Mouse (Mus musculus): ENCODE results near the gene Prkcz.
"Not testable (repeated sequence)": the region's sequence is repeated elsewhere in the genome, so short reads cannot be mapped to it uniquely, and the experiment has no call there.

Prkcz gene

GRCm38 (mm10) chr4:155366784-155367183, 5.6 kb upstream of the Prkcz start:
- in situ Hi-C loops (cut with MboI; ENCODE audit: low pct_unique_long_range_greater_than_20kb in 1 of 2, low sequenced_read_pairs in 2 of 2, unreplicated experiment in 1 of 2) = loop anchor here in 1 of 2 experiments (25.0 kb wide), 1 partner anchor 221 kb away; no protein-coding TSS in a partner anchor

- in situ Hi-C loops (cut with MboI; ENCODE audit: low pct_unique_long_range_greater_than_20kb in 1 of 2, low sequenced_read_pairs in 2 of 2, unreplicated experiment in 1 of 2) = loop anchor here in 1 of 2 experiments (25.0 kb wide), 1 partner anchor 225 kb away; no protein-coding TSS in a partner anchor
These were observed 1.3 kb upstream of the Prkcz start for GRCm38 (mm10) chr4:155362443-155362842.

- in situ Hi-C loops (cut with MboI; ENCODE audit: low pct_unique_long_range_greater_than_20kb in 1 of 2, low sequenced_read_pairs in 2 of 2, unreplicated experiment in 1 of 2) = loop anchor here in 1 of 2 experiments (25.0 kb wide), 1 partner anchor 226 kb away; no protein-coding TSS in a partner anchor
These were observed 305 bp downstream of the Prkcz start for GRCm38 (mm10) chr4:155360856-155361255.

GRCm38 (mm10) chr4:155359560-155360464, 1.3 kb downstream of the Prkcz start:
- in situ Hi-C loops (cut with MboI; ENCODE audit: low pct_unique_long_range_greater_than_20kb in 1 of 2, low sequenced_read_pairs in 2 of 2, unreplicated experiment in 1 of 2) = loop anchor here in 1 of 2 experiments (25.0 kb wide), 1 partner anchor 227 kb away; no protein-coding TSS in a partner anchor

- in situ Hi-C loops (cut with MboI; ENCODE audit: low pct_unique_long_range_greater_than_20kb in 1 of 2, low sequenced_read_pairs in 2 of 2, unreplicated experiment in 1 of 2) = loop anchor here in 1 of 2 experiments (25.0 kb wide), 1 partner anchor 230 kb away; no protein-coding TSS in a partner anchor
These were observed 3.6 kb downstream of the Prkcz start for GRCm38 (mm10) chr4:155357601-155358000.

- in situ Hi-C loops (cut with MboI; ENCODE audit: low pct_unique_long_range_greater_than_20kb in 1 of 2, low sequenced_read_pairs in 2 of 2, unreplicated experiment in 1 of 2) = loop anchor here in 1 of 2 experiments (25.0 kb wide), 1 partner anchor 231 kb away; no protein-coding TSS in a partner anchor
These were observed 4.8 kb downstream of the Prkcz start for GRCm38 (mm10) chr4:155356354-155356753.

GRCm38 (mm10) chr4:155354546-155354945, 6.6 kb downstream of the Prkcz start:
- in situ Hi-C loops (cut with MboI; ENCODE audit: low pct_unique_long_range_greater_than_20kb in 1 of 2, low sequenced_read_pairs in 2 of 2, unreplicated experiment in 1 of 2) = loop anchor here in 1 of 2 experiments (25.0 kb wide), 1 partner anchor 233 kb away; no protein-coding TSS in a partner anchor

GRCm38 (mm10) chr4:155354035-155354434, 7.1 kb downstream of the Prkcz start:
- in situ Hi-C loops (cut with MboI; ENCODE audit: low pct_unique_long_range_greater_than_20kb in 1 of 2, low sequenced_read_pairs in 2 of 2, unreplicated experiment in 1 of 2) = loop anchor here in 1 of 2 experiments (25.0 kb wide), 1 partner anchor 233 kb away; no protein-coding TSS in a partner anchor

GRCm38 (mm10) chr4:155352581-155352980, 8.6 kb downstream of the Prkcz start:
- in situ Hi-C loops (cut with MboI; ENCODE audit: low pct_unique_long_range_greater_than_20kb in 1 of 2, low sequenced_read_pairs in 2 of 2, unreplicated experiment in 1 of 2) = loop anchor here in 1 of 2 experiments (25.0 kb wide), 1 partner anchor 235 kb away; no protein-coding TSS in a partner anchor

- in situ Hi-C loops (cut with MboI; ENCODE audit: low pct_unique_long_range_greater_than_20kb in 1 of 2, low sequenced_read_pairs in 2 of 2, unreplicated experiment in 1 of 2) = no loop called here
These were observed 14.8 kb downstream of the Prkcz start for GRCm38 (mm10) chr4:155346350-155346749.

- in situ Hi-C loops (cut with MboI; ENCODE audit: low pct_unique_long_range_greater_than_20kb in 1 of 2, low sequenced_read_pairs in 2 of 2, unreplicated experiment in 1 of 2) = no loop called here
These were observed 15.6 kb downstream of the Prkcz start for GRCm38 (mm10) chr4:155345608-155345953.

GRCm38 (mm10) chr4:155344716-155345607, 16.2 kb downstream of the Prkcz start:
- in situ Hi-C loops (cut with MboI; ENCODE audit: low pct_unique_long_range_greater_than_20kb in 1 of 2, low sequenced_read_pairs in 2 of 2, unreplicated experiment in 1 of 2) = no loop called here

- in situ Hi-C loops (cut with MboI; ENCODE audit: low pct_unique_long_range_greater_than_20kb in 1 of 2, low sequenced_read_pairs in 2 of 2, unreplicated experiment in 1 of 2) = no loop called here
These were observed 16.9 kb downstream of the Prkcz start for GRCm38 (mm10) chr4:155344299-155344600.

- in situ Hi-C loops (cut with MboI; ENCODE audit: low pct_unique_long_range_greater_than_20kb in 1 of 2, low sequenced_read_pairs in 2 of 2, unreplicated experiment in 1 of 2) = no loop called here
These were observed 17.5 kb downstream of the Prkcz start for GRCm38 (mm10) chr4:155343415-155344298.

- in situ Hi-C loops (cut with MboI; ENCODE audit: low pct_unique_long_range_greater_than_20kb in 1 of 2, low sequenced_read_pairs in 2 of 2, unreplicated experiment in 1 of 2) = no loop called here
These were observed 24.7 kb downstream of the Prkcz start for GRCm38 (mm10) chr4:155336284-155337050.

- in situ Hi-C loops (cut with MboI; ENCODE audit: low pct_unique_long_range_greater_than_20kb in 1 of 2, low sequenced_read_pairs in 2 of 2, unreplicated experiment in 1 of 2) = no loop called here
These were observed 28.9 kb downstream of the Prkcz start for GRCm38 (mm10) chr4:155332253-155332652.

GRCm38 (mm10) chr4:155328385-155328784, 32.8 kb downstream of the Prkcz start:
- in situ Hi-C loops (cut with MboI; ENCODE audit: low pct_unique_long_range_greater_than_20kb in 1 of 2, low sequenced_read_pairs in 2 of 2, unreplicated experiment in 1 of 2) = not testable (repeated sequence)
